8 mouse cellular contexts compared by ENCODE assay signal in genomic region chr16:13903488-13903887, GRCm38 (mm10). TPM values are rescaled to one million over a fixed set of nuclear protein-coding genes. Genes with fewer than 3 reads are reported as not detected.
A peak's percentile ranks its signal among the peaks of the same experiment; 100 is the strongest.
DNase-seq lines count a peak whose midpoint lies in the region; ATAC-seq and TF ChIP-seq lines count a peak whose summit lies in the region.

No protein-coding gene starts in this region.

- H3K79me2 ChIP-seq in liver, adult 2 months (ENCODE audit: control insufficient read depth, insufficient read depth, low read length) = peaks cover 21% of the 10 kb centered on the region; the same call in 1 of the 2 replicates

- no peak for DNase-seq in heart, postnatal 25 days (ENCODE audit: low spot score)
- DNase-seq in c-Kit-positive CD71-negative TER-119-negative erythroid progenitor cells, embryonic 14.5 days (ENCODE audit: low read depth) = peak; percentile 80
- peak; percentile 86 for DNase-seq in heart, postnatal 0 days (ENCODE audit: low spot score)
- no peak for DNase-seq in liver, adult 2 months (ENCODE audit: extremely low read depth, low read depth, low spot score)
- no peak for DNase-seq in adrenal gland, postnatal 10 days

- TF ChIP-seq CTCF in ES-Bruce4 (IDR thresholded peaks at IDR 0.05; ENCODE audit: low read depth, low read length) = peak; percentile 49
- peak; percentile 68 for TF ChIP-seq CTCF in heart, postnatal 0 days (IDR thresholded peaks at IDR 0.05; ENCODE audit: low read depth)
- TF ChIP-seq CTCF in liver, adult 2 months (IDR thresholded peaks at IDR 0.05; ENCODE audit: low read depth, low read length) = peak; percentile 54

- H3K4me2 ChIP-seq in heart, embryonic 14.5 days (ENCODE audit: low read length) = peak overlapping the region; percentile 81
- peak overlapping the region; percentile 81 for H3K4me2 ChIP-seq in heart, postnatal 0 days (ENCODE audit: low read depth, low read length)

- peak overlapping the region; percentile 77 to 97 for H3K4me3 ChIP-seq in heart, embryonic 14.5 days (ENCODE audit: control insufficient read depth in 1 of 2, insufficient read depth in 1 of 2, low read depth in 1 of 2, low read length in 2 of 2)
- H3K4me3 ChIP-seq in ES-Bruce4 (ENCODE audit: low read depth, low read length) = peak overlapping the region; percentile 98
- peak overlapping the region; percentile 98 for H3K4me3 ChIP-seq in heart, postnatal 0 days (ENCODE audit: low read depth, low read length)
- peak overlapping the region; percentile 92 for H3K4me3 ChIP-seq in liver, adult 2 months (ENCODE audit: insufficient read depth, low read depth, low read length)

- H3K9me3 ChIP-seq in heart, embryonic 14.5 days (ENCODE audit: control insufficient read depth, low read length) = no peaks in the 10 kb centered on the region
- no peaks in the 10 kb centered on the region for H3K9me3 ChIP-seq in ES-Bruce4 (replicated peaks; ENCODE audit: control insufficient read depth, insufficient read depth, low read length, poor library complexity, severe bottlenecking)
- no peaks in the 10 kb centered on the region for H3K9me3 ChIP-seq in heart, postnatal 0 days (replicated peaks; ENCODE audit: control insufficient read depth, low read length)

- H3K36me3 ChIP-seq in heart, embryonic 14.5 days (ENCODE audit: control insufficient read depth, insufficient read depth, low read length) = no peaks in the 10 kb centered on the region
- no peaks in the 10 kb centered on the region; the same call in 1 of the 2 replicates for H3K36me3 ChIP-seq in ES-Bruce4 (ENCODE audit: control insufficient read depth, insufficient read depth, low read length, poor library complexity, severe bottlenecking)
- no peaks in the 10 kb centered on the region for H3K36me3 ChIP-seq in heart, postnatal 0 days (replicated peaks; ENCODE audit: control insufficient read depth, insufficient read depth, low read length)
- H3K36me3 ChIP-seq in liver, adult 2 months (ENCODE audit: control insufficient read depth, insufficient read depth, low read length) = peaks cover 5% of the 10 kb centered on the region

- no peak for TF ChIP-seq EP300 in ES-Bruce4 (IDR thresholded peaks at IDR 0.05; ENCODE audit: insufficient read depth, low read depth, low read length)
- TF ChIP-seq EP300 in heart, postnatal 0 days (IDR thresholded peaks at IDR 0.05; ENCODE audit: low read depth) = 0 out of 2 replicates have a peak, but pooled peaks have one; percentile 2

- peaks cover 4 to 13% of the 10 kb centered on the region in 2 experiments; a peak in 3 of 4 replicates for H3K4me1 ChIP-seq in heart, embryonic 14.5 days (ENCODE audit: control insufficient read depth in 2 of 2, insufficient read depth in 2 of 2, low read length in 2 of 2)
- no peaks in the 10 kb centered on the region for H3K4me1 ChIP-seq in ES-Bruce4 (ENCODE audit: control insufficient read depth, insufficient read depth, low read length)
- peaks cover 10% of the 10 kb centered on the region; the same call in 1 of the 2 replicates for H3K4me1 ChIP-seq in heart, postnatal 0 days (ENCODE audit: control insufficient read depth, insufficient read depth)
- peaks cover 8% of the 10 kb centered on the region for H3K4me1 ChIP-seq in liver, adult 2 months (ENCODE audit: control insufficient read depth, insufficient read depth, low read length)

- peak; percentile 68 for ATAC-seq in heart, embryonic 14.5 days (ENCODE audit: insufficient number of reproducible peaks, insufficient read depth, low FRiP score, low read depth)
- ATAC-seq in heart, postnatal 0 days (ENCODE audit: insufficient read depth, low read depth) = peak; percentile 83
- peak; percentile 15 for ATAC-seq in monocyte, adult 5-6 weeks (replicated peaks; ENCODE audit: insufficient number of reproducible peaks, low FRiP score, low TSS enrichment, poor library complexity, severe bottlenecking)

- H3K9ac ChIP-seq in heart, embryonic 14.5 days (ENCODE audit: low read length) = peak overlapping the region; percentile 96
- H3K9ac ChIP-seq in ES-Bruce4 (ENCODE audit: low read depth, poor library complexity, severe bottlenecking) = peak overlapping the region; percentile 84
- peak overlapping the region; percentile 94; the same call in 1 of the 2 replicates for H3K9ac ChIP-seq in heart, postnatal 0 days (replicated peaks; ENCODE audit: low read depth, low read length)
- H3K9ac ChIP-seq in liver, adult 2 months (ENCODE audit: low read depth, low read length) = peak overlapping the region; percentile 54

- WGBS in heart, embryonic 14.5 days = 7% methylated on average over 8 of the region's 8 CpGs
- 5% methylated on average over 8 of the region's 8 CpGs for WGBS in heart, postnatal 0 days
- 6% methylated on average over 8 of the region's 8 CpGs for WGBS in liver, adult 2 months

- intact Hi-C loops in heart, postnatal 25 days (cut with DNase I) = loop anchor here (5.0 to 10.0 kb wide), 5 partner anchors 221 to 411 kb away; partner anchors contain the start of genes 3110001I22Rik, Bfar, Fopnl and Marf1

- peak overlapping the region; percentile 78 to 95 for H3K27ac ChIP-seq in heart, embryonic 14.5 days (replicated peaks in 1 of 2; ENCODE audit: control insufficient read depth in 1 of 2, insufficient read depth in 1 of 2, low read depth in 2 of 2, low read length in 2 of 2)
- H3K27ac ChIP-seq in ES-Bruce4 (ENCODE audit: insufficient read depth, low read length) = no peak overlapping the region
- H3K27ac ChIP-seq in heart, postnatal 0 days (ENCODE audit: low read depth) = peak overlapping the region; percentile 79
- peak overlapping the region; percentile 56 for H3K27ac ChIP-seq in liver, adult 2 months (replicated peaks; ENCODE audit: insufficient read depth, low read depth, low read length)

- no peaks in the 10 kb centered on the region for H3K27me3 ChIP-seq in heart, embryonic 14.5 days (ENCODE audit: control insufficient read depth, insufficient read depth, low read length)
- H3K27me3 ChIP-seq in ES-Bruce4 (ENCODE audit: control insufficient read depth, insufficient read depth, low read length, poor library complexity, severe bottlenecking) = no peaks in the 10 kb centered on the region
- H3K27me3 ChIP-seq in heart, postnatal 0 days (ENCODE audit: control insufficient read depth, insufficient read depth, low read length) = no peaks in the 10 kb centered on the region
- H3K27me3 ChIP-seq in liver, adult 2 months (ENCODE audit: control insufficient read depth, insufficient read depth, low read length) = no peaks in the 10 kb centered on the region

- TF ChIP-seq POLR2A in ES-Bruce4 (IDR thresholded peaks at IDR 0.05; ENCODE audit: insufficient read depth, low read length) = no peak
- no peak for TF ChIP-seq POLR2A in liver, adult 2 months (IDR thresholded peaks at IDR 0.05; ENCODE audit: extremely low read depth, insufficient read depth, low read length)

RNA-seq across cellular contexts. Expression of gene Mpv17l, which starts 0.5 kb away (rescaled TPM):
- 2.5 and 2.9 TPM in 2 replicates for polyA plus RNA-seq in heart, embryonic 14.5 days (2014; fragmentation: Nextera tagmentation; extraction: Ambion mirVana)
- under 1 TPM; 0.45 to 0.81 TPM for total RNA-seq in heart, postnatal 25 days (2021)
- polyA plus RNA-seq in ES-Bruce4 (2011; ENCODE audit: insufficient read depth, insufficient read length, low read depth, missing spikeins) = 19.9 and 28.4 TPM in 2 replicates
- 2.0 and 2.7 TPM in 2 replicates for total RNA-seq in heart, postnatal 0 days (2014; rRNA removed; ENCODE audit: low replicate concordance)
- polyA plus RNA-seq in heart, postnatal 0 days (2015; fragmentation: Nextera tagmentation; extraction: Ambion mirVana) = 1.4 and 2.3 TPM in 2 replicates
- total RNA-seq in liver, adult 2 months (2014; rRNA removed) = 30.6 and 35.9 TPM in 2 replicates
- 26.2 and 29.8 TPM in 2 replicates for polyA plus RNA-seq in liver, adult 2 months (2012; rRNA removed)
- total RNA-seq in monocyte, adult 5-6 weeks (2017) = 0.29 to 0.64 TPM (median 0.39 TPM) in 3 replicates
- 1 to 10 TPM; 6.6 to 8.1 TPM for total RNA-seq in adrenal gland, postnatal 10 days (2021)

RNA-seq across cellular contexts. Expression of gene Pdxdc1, which starts 0.6 kb away (rescaled TPM):
- polyA plus RNA-seq in heart, embryonic 14.5 days (2014; fragmentation: Nextera tagmentation; extraction: Ambion mirVana) = 72.6 and 73.0 TPM in 2 replicates
- total RNA-seq in heart, postnatal 25 days (2021) = 10 to 100 TPM; 73.2 to 75.2 TPM
- 135 and 156 TPM in 2 replicates for polyA plus RNA-seq in ES-Bruce4 (2011; ENCODE audit: insufficient read depth, insufficient read length, low read depth, missing spikeins)
- 75.6 and 96.8 TPM in 2 replicates for total RNA-seq in heart, postnatal 0 days (2014; rRNA removed; ENCODE audit: low replicate concordance)
- polyA plus RNA-seq in heart, postnatal 0 days (2015; fragmentation: Nextera tagmentation; extraction: Ambion mirVana) = 46.4 and 49.9 TPM in 2 replicates
- 102 and 112 TPM in 2 replicates for total RNA-seq in liver, adult 2 months (2014; rRNA removed)
- 41.4 and 45.5 TPM in 2 replicates for polyA plus RNA-seq in liver, adult 2 months (2012; rRNA removed)
- 86.4 to 117 TPM (median 103 TPM) in 3 replicates for total RNA-seq in monocyte, adult 5-6 weeks (2017)
- total RNA-seq in adrenal gland, postnatal 10 days (2021) = 10 to 100 TPM; 75.6 to 76.5 TPM

Comparison
In these comparisons a context has a peak if more than half of its experiments do, and no peak if none do; other contexts are left out.
1. DNase-seq: peak in c-Kit-positive CD71-negative TER-119-negative erythroid progenitor cells, embryonic 14.5 days (single experiment) and heart, postnatal 0 days (single experiment); none in heart, postnatal 25 days (single experiment), liver, adult 2 months (single experiment) and adrenal gland, postnatal 10 days (single experiment).
2. ATAC-seq: peak in every context shown above with its lines; median percentile 83 in heart, postnatal 0 days; 68 in heart, embryonic 14.5 days; 15 in monocyte, adult 5-6 weeks.
3. Peak in every context shown above with its lines, with median percentiles within 50 percentile points of each other: H3K4me3 ChIP-seq, H3K9ac ChIP-seq and CTCF ChIP-seq.